Mouse (Mus musculus): Measurements from ENCODE around the gene Kcnn1. TPM values are rescaled to one million over a fixed set of nuclear protein-coding genes. Genes with fewer than 3 reads are reported as not detected.

The Kcnn1 gene
- polyA plus RNA-seq, 1 experiment from 2014 or later: 2.0 TPM

GRCm38 (mm10) chr8:70798281-70798680 lies 64.8 kb downstream of the Kcnn1 start:
- peak overlapping the region; percentile 88 for H3K4me2 ChIP-seq (replicated peaks)
- H3K27me3 ChIP-seq (replicated peaks): peaks cover 25% of the 10 kb centered on the region; the same call in 1 of the 2 replicates
- peak overlapping the region; percentile 57 for H3K4me3 ChIP-seq (replicated peaks)
- peaks cover 20% of the 10 kb centered on the region for H3K4me1 ChIP-seq (replicated peaks)
- no peak for ATAC-seq
- H3K36me3 ChIP-seq: no peaks in the 10 kb centered on the region
- peak overlapping the region; percentile 83 for H3K27ac ChIP-seq
- peak overlapping the region; percentile 45; the same call in 1 of the 2 replicates for H3K9ac ChIP-seq
- no peaks in the 10 kb centered on the region for H3K9me3 ChIP-seq
- WGBS: 10% methylated on average over 15 of the region's 15 CpGs

GRCm38 (mm10) chr8:70797081-70798070 lies 65.7 kb downstream of the Kcnn1 start:
- peak; percentile 86 for ATAC-seq
- Histone ChIP-seq H3K4me2 (replicated peaks) (peak overlapping the region; percentile 88), H3K9ac (peak overlapping the region; percentile 70), H3K27ac (peak overlapping the region; percentile 83), H3K4me3 (replicated peaks) (peak overlapping the region; percentile 57), H3K9me3 (no peaks in the 10 kb centered on the region), H3K4me1 (replicated peaks) (peaks cover 29% of the 10 kb centered on the region), H3K36me3 (no peaks in the 10 kb centered on the region), H3K27me3 (replicated peaks) (peaks cover 24% of the 10 kb centered on the region; the same call in 1 of the 2 replicates)
- WGBS: under 1% methylated on average over 55 of the region's 57 CpGs

- Histone ChIP-seq H3K4me1 (replicated peaks) (peaks cover 35% of the 10 kb centered on the region), H3K27ac (peak overlapping the region; percentile 25), H3K4me3 (replicated peaks) (peak overlapping the region; percentile 57), H3K9ac (peak overlapping the region; percentile 70), H3K4me2 (replicated peaks) (peak overlapping the region; percentile 88), H3K27me3 (replicated peaks) (peaks cover 17% of the 10 kb centered on the region; the same call in 1 of the 2 replicates), H3K9me3 (no peaks in the 10 kb centered on the region), H3K36me3 (no peaks in the 10 kb centered on the region)
- WGBS: 2% methylated on average over 54 of the region's 54 CpGs
- peak; percentile 1; the same call in 1 of the 2 replicates for ATAC-seq
These were observed 66.5 kb downstream of the Kcnn1 start for GRCm38 (mm10) chr8:70796403-70797080.

GRCm38 (mm10) chr8:70795370-70795769 lies 67.7 kb downstream of the Kcnn1 start:
- Histone ChIP-seq H3K9me3 (no peaks in the 10 kb centered on the region), H3K27me3 (replicated peaks) (peaks cover 13% of the 10 kb centered on the region; the same call in 1 of the 2 replicates), H3K27ac (peak overlapping the region; percentile 8; the same call in 1 of the 2 replicates), H3K4me1 (replicated peaks) (peaks cover 46% of the 10 kb centered on the region), H3K4me2 (replicated peaks) (peak overlapping the region; percentile 88; the same call in 1 of the 2 replicates), H3K9ac (no peak overlapping the region), H3K36me3 (no peaks in the 10 kb centered on the region), H3K4me3 (replicated peaks) (no peak overlapping the region)
- 93% methylated on average over 2 of the region's 2 CpGs for WGBS
- ATAC-seq: no peak

GRCm38 (mm10) chr8:70794215-70794614 lies 68.8 kb downstream of the Kcnn1 start:
- H3K4me3 ChIP-seq (replicated peaks): no peak overlapping the region
- no peaks in the 10 kb centered on the region for H3K36me3 ChIP-seq
- H3K27ac ChIP-seq: no peak overlapping the region
- no peaks in the 10 kb centered on the region for H3K9me3 ChIP-seq
- 84% methylated on average over 2 of the region's 2 CpGs for WGBS
- no peak overlapping the region for H3K4me2 ChIP-seq (replicated peaks)
- no peak overlapping the region for H3K9ac ChIP-seq
- no peak for ATAC-seq
- peaks cover 9% of the 10 kb centered on the region; the same call in 1 of the 2 replicates for H3K27me3 ChIP-seq (replicated peaks)
- H3K4me1 ChIP-seq (replicated peaks): peaks cover 46% of the 10 kb centered on the region

GRCm38 (mm10) chr8:70792700-70793099 lies 70.4 kb downstream of the Kcnn1 start:
- ATAC-seq: peak; percentile 50
- H3K27ac ChIP-seq: peak overlapping the region; percentile 80
- peaks cover 48% of the 10 kb centered on the region for H3K4me1 ChIP-seq (replicated peaks)
- H3K9ac ChIP-seq: peak overlapping the region; percentile 93; the same call in 1 of the 2 replicates
- H3K4me2 ChIP-seq (replicated peaks): peak overlapping the region; percentile 94
- WGBS: under 1% methylated on average over 20 of the region's 20 CpGs
- H3K27me3 ChIP-seq (replicated peaks): no peaks in the 10 kb centered on the region
- peak overlapping the region; percentile 74 for H3K4me3 ChIP-seq (replicated peaks)
- no peaks in the 10 kb centered on the region for H3K9me3 ChIP-seq
- H3K36me3 ChIP-seq: peaks cover 11% of the 10 kb centered on the region; the same call in 1 of the 2 replicates

Other genes starting within 250 kb of the Kcnn1 start
- 2.4 and 2.5 TPM in 2 replicates for gene Lrrc25, start 247.1 kb downstream of the Kcnn1 start, polyA plus RNA-seq (2015; fragmentation: Nextera tagmentation; extraction: Ambion mirVana)
- 2.3 and 2.9 TPM in 2 replicates for gene Gdf15, start 230.8 kb downstream of the Kcnn1 start, polyA plus RNA-seq (2015; fragmentation: Nextera tagmentation; extraction: Ambion mirVana)
- gene Pgpep1, start 202.9 kb downstream of the Kcnn1 start, polyA plus RNA-seq (2015; fragmentation: Nextera tagmentation; extraction: Ambion mirVana): 58.0 and 74.2 TPM in 2 replicates
- gene Lsm4, start 190.0 kb downstream of the Kcnn1 start, polyA plus RNA-seq (2015; fragmentation: Nextera tagmentation; extraction: Ambion mirVana): 286 and 323 TPM in 2 replicates
- 83.7 and 88.8 TPM in 2 replicates for gene Jund, start 164.3 kb downstream of the Kcnn1 start, polyA plus RNA-seq (2015; fragmentation: Nextera tagmentation; extraction: Ambion mirVana)
- gene Iqcn, start 159.8 kb downstream of the Kcnn1 start, polyA plus RNA-seq (2015; fragmentation: Nextera tagmentation; extraction: Ambion mirVana): not detected in 2 replicates
- gene Gm3336, start 144.7 kb downstream of the Kcnn1 start, polyA plus RNA-seq (2015; fragmentation: Nextera tagmentation; extraction: Ambion mirVana): 2.1 and 2.5 TPM in 2 replicates
- gene Pde4c, start 139.5 kb downstream of the Kcnn1 start, polyA plus RNA-seq (2015; fragmentation: Nextera tagmentation; extraction: Ambion mirVana): 0.21 and 0.53 TPM in 2 replicates
- gene Rab3a, start 108.6 kb downstream of the Kcnn1 start, polyA plus RNA-seq (2015; fragmentation: Nextera tagmentation; extraction: Ambion mirVana): 24.0 and 26.0 TPM in 2 replicates
- gene Mpv17l2, start 102.3 kb downstream of the Kcnn1 start, polyA plus RNA-seq (2015; fragmentation: Nextera tagmentation; extraction: Ambion mirVana): 59.1 and 72.6 TPM in 2 replicates
- gene Pik3r2, start 86.5 kb downstream of the Kcnn1 start, polyA plus RNA-seq (2015; fragmentation: Nextera tagmentation; extraction: Ambion mirVana): 53.1 and 55.3 TPM in 2 replicates
- gene Mast3, start 58.2 kb downstream of the Kcnn1 start, polyA plus RNA-seq (2015; fragmentation: Nextera tagmentation; extraction: Ambion mirVana): 13.2 and 16.8 TPM in 2 replicates
- gene Il12rb1, start 54.8 kb downstream of the Kcnn1 start, polyA plus RNA-seq (2015; fragmentation: Nextera tagmentation; extraction: Ambion mirVana): 0.29 and 0.40 TPM in 2 replicates
- gene Arrdc2, start 23.5 kb downstream of the Kcnn1 start, polyA plus RNA-seq (2015; fragmentation: Nextera tagmentation; extraction: Ambion mirVana): 7.5 TPM in 2 replicates
- gene Ccdc124, start 10.7 kb upstream of the Kcnn1 start, polyA plus RNA-seq (2015; fragmentation: Nextera tagmentation; extraction: Ambion mirVana): 89.4 and 90.7 TPM in 2 replicates
- gene Slc5a5, start 29.5 kb upstream of the Kcnn1 start, polyA plus RNA-seq (2015; fragmentation: Nextera tagmentation; extraction: Ambion mirVana): 0.34 and 0.40 TPM in 2 replicates
- 4,170 and 4,400 TPM in 2 replicates for gene Rpl18a, start 34.2 kb upstream of the Kcnn1 start, polyA plus RNA-seq (2015; fragmentation: Nextera tagmentation; extraction: Ambion mirVana)
- 36.7 and 38.6 TPM in 2 replicates for gene Map1s, start 42.7 kb upstream of the Kcnn1 start, polyA plus RNA-seq (2015; fragmentation: Nextera tagmentation; extraction: Ambion mirVana)